Mouse (Mus musculus): Measurements from ENCODE around the gene Zdhhc18.

- no peak for TF ChIP-seq FLI1 (IDR thresholded peaks at IDR 0.05; ENCODE audit: low read length)
- TF ChIP-seq GATA1 (IDR thresholded peaks at IDR 0.05; ENCODE audit: borderline replicate concordance, low read length) = no peak
Observed at GRCm38 (mm10) chr4:133626221-133626620, 23.7 kb downstream of the Zdhhc18 start.
